Mouse (Mus musculus) olfactory bulb, adult 2 months (tissue): Measurements from ENCODE around the gene Lsm14b. TPM values are rescaled to one million over a fixed set of nuclear protein-coding genes. Genes with fewer than 3 reads are reported as not detected.

ENCODE experiments used
- H3K27ac ChIP-seq: fragments of 200-500 bp; 2 replicates; pipeline ENCODE4 v1.5.1; 2012; ENCODE audit warnings: low read depth, low read length; ENCODE audit not compliant: insufficient read depth
- H3K4me1 ChIP-seq: fragments of 200-500 bp; 2 replicates; pipeline ENCODE4 v1.6.1; 2012; ENCODE audit warnings: low read length; ENCODE audit not compliant: control insufficient read depth, insufficient read depth
- H3K4me3 ChIP-seq: fragments of 200-500 bp; 2 replicates; pipeline ENCODE4 v1.5.1; 2012; ENCODE audit warnings: mild to moderate bottlenecking, low read depth, low read length, moderate library complexity; ENCODE audit not compliant: insufficient read depth
- CTCF ChIP-seq: fragments of 200-500 bp; IDR thresholded peaks from 2 replicates; pipeline ENCODE4 v1.5.1; 2012; ENCODE audit warnings: low read depth, mild to moderate bottlenecking, low read length, moderate library complexity; ENCODE audit not compliant: insufficient read depth
- POLR2A ChIP-seq: fragments of 200-500 bp; IDR thresholded peaks from 2 replicates; pipeline ENCODE4 v1.6.1; 2012; ENCODE audit warnings: mild to moderate bottlenecking, low read depth, low read length, moderate library complexity; ENCODE audit not compliant: insufficient read depth
- WGBS: fragments of 180-500 bp; shearing (Covaris S2); methylation state at CpG from one replicate; pipeline ENCODE4 v1.1.7; 2018; 5-methylcytosine and 5-hydroxymethylcytosine counted together
- polyA plus RNA-seq: library from polyadenylated mRNA; stranded (reverse); fragments of >200 nt; gene quantifications from 2 replicates; pipeline ENCODE4 v1.2.4, GENCODE M21; 2012; ENCODE audit warnings: low replicate concordance; ENCODE audit not compliant: missing spikeins, insufficient read depth, insufficient read length

The Lsm14b gene
- polyA plus RNA-seq, 1 experiment = 121 TPM

GRCm38 (mm10) chr2:179984830-179985229 lies 40.0 kb upstream of the Lsm14b start:
- TF ChIP-seq POLR2A (no peak), CTCF (no peak)
- peaks cover 6% of the 10 kb centered on the region; the same call in 1 of the 2 replicates for H3K4me1 ChIP-seq
- no peak overlapping the region for H3K4me3 ChIP-seq
- 57% methylated on average over 7 of the region's 7 CpGs for WGBS
- H3K27ac ChIP-seq = no peak overlapping the region

GRCm38 (mm10) chr2:179985695-179986094 lies 39.1 kb upstream of the Lsm14b start:
- WGBS = 92% methylated on average over 1 of the region's 1 CpGs
- peaks cover under 1% of the 10 kb centered on the region; the same call in 1 of the 2 replicates for H3K4me1 ChIP-seq
- TF ChIP-seq POLR2A (no peak), CTCF (no peak)
- no peak overlapping the region for H3K4me3 ChIP-seq
- H3K27ac ChIP-seq = no peak overlapping the region

GRCm38 (mm10) chr2:179986437-179987022 lies 38.3 kb upstream of the Lsm14b start:
- WGBS = 79% methylated on average over 10 of the region's 10 CpGs
- Histone ChIP-seq H3K4me3 (no peak overlapping the region), H3K4me1 (no peaks in the 10 kb centered on the region), H3K27ac (no peak overlapping the region)
- TF ChIP-seq POLR2A (no peak), CTCF (no peak)

GRCm38 (mm10) chr2:179989098-179989497 lies 35.7 kb upstream of the Lsm14b start:
- H3K4me3 ChIP-seq = no peak overlapping the region
- WGBS = 54% methylated on average over 1 of the region's 1 CpGs

GRCm38 (mm10) chr2:179993071-179993470 lies 31.7 kb upstream of the Lsm14b start:
- H3K27ac ChIP-seq = no peak overlapping the region
- WGBS = 89% methylated on average over 5 of the region's 5 CpGs
- no peaks in the 10 kb centered on the region for H3K4me1 ChIP-seq
- TF ChIP-seq CTCF (no peak), POLR2A (no peak)
- no peak overlapping the region for H3K4me3 ChIP-seq

More at GRCm38 (mm10) chr2:179989098-179989497, 35.7 kb upstream of the Lsm14b start:
- no peak for TF ChIP-seq CTCF
- TF ChIP-seq POLR2A = no peak
- no peak overlapping the region for H3K27ac ChIP-seq
- H3K4me1 ChIP-seq = no peaks in the 10 kb centered on the region

- no peak for TF ChIP-seq CTCF
- no peak for TF ChIP-seq POLR2A
- no peak overlapping the region for H3K4me3 ChIP-seq
These were observed 26.4 kb upstream of the Lsm14b start for GRCm38 (mm10) chr2:179998431-179998830.

GRCm38 (mm10) chr2:180001635-180002034 lies 23.2 kb upstream of the Lsm14b start:
- H3K4me3 ChIP-seq = no peak overlapping the region
- TF ChIP-seq CTCF (no peak), POLR2A (no peak)
- 96% methylated on average over 9 of the region's 9 CpGs for WGBS

More at GRCm38 (mm10) chr2:179998431-179998830, 26.4 kb upstream of the Lsm14b start:
- WGBS = 80% methylated on average over 4 of the region's 4 CpGs
- H3K27ac ChIP-seq = no peak overlapping the region
- H3K4me1 ChIP-seq = no peaks in the 10 kb centered on the region

GRCm38 (mm10) chr2:180005656-180006351 lies 19.0 kb upstream of the Lsm14b start:
- Histone ChIP-seq H3K4me3 (no peak overlapping the region), H3K4me1 (no peaks in the 10 kb centered on the region), H3K27ac (no peak overlapping the region)
- 65% methylated on average over 5 of the region's 5 CpGs for WGBS
- TF ChIP-seq CTCF = no peak

More at GRCm38 (mm10) chr2:180001635-180002034, 23.2 kb upstream of the Lsm14b start:
- Histone ChIP-seq H3K27ac (no peak overlapping the region), H3K4me1 (no peaks in the 10 kb centered on the region)

- WGBS = 52% methylated on average over 8 of the region's 9 CpGs
- no peak for TF ChIP-seq CTCF
- TF ChIP-seq POLR2A = no peak
- Histone ChIP-seq H3K4me3 (no peak overlapping the region), H3K4me1 (no peaks in the 10 kb centered on the region), H3K27ac (no peak overlapping the region)
These were observed 18.3 kb upstream of the Lsm14b start for GRCm38 (mm10) chr2:180006352-180007017.
